Mouse (Mus musculus): Measurements from ENCODE around the gene Aqp3. TPM values are rescaled to one million over a fixed set of nuclear protein-coding genes. Genes with fewer than 3 reads are reported as not detected.
A peak's percentile ranks its signal among the peaks of the same experiment; 100 is the strongest.

The Aqp3 gene
- polyA plus RNA-seq (2014; fragmentation: Nextera tagmentation; extraction: Ambion mirVana): 1.0 and 1.4 TPM in 2 replicates

DNA sequence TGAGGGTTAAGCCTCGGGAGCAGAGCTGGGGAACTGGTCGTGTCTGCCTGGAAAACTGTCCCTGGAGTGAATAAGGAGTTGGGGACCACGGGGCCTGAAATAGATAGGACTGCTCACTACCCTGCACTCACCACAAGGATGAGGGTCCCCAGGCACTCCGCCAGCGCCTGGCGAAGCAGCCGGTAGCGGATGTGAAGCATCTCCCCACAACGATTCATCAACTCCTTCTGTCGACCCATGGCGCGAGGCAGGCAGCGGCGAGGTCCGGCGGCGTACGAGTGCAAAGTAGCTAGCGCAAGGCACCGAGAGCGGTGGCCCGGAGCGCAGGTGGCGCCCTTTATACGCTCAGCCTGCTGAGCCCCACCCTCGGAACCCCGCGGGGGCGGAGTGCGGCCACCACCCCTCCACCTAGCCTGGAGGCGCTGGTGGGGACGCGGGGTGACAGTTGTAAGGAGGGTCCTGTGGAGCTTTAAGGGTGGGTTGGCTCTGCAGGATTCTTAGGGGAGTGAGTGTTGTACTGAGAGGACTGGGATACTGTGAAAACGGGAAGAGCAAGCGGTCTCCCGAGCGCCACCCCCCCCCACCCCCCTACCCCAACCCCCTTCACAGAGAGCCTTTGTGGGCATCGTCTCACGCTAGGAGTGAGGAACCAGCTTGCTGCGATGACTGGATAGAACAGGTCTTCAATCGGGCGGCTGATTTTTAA lies at the start of gene Aqp3:
Gene Aqp3 (minus strand): TSS at position 313 of the 706 bp plus-strand sequence.
- Histone ChIP-seq H3K9me3 (replicated peaks; ENCODE audit: control insufficient read depth, low read length) (no peaks in the 10 kb centered on the region), H3K4me1 (ENCODE audit: control insufficient read depth, insufficient read depth, low read length) (no peaks in the 10 kb centered on the region; the same call in 1 of the 2 replicates), H3K27me3 (ENCODE audit: control insufficient read depth, insufficient read depth, low read length) (peaks cover 18% of the 10 kb centered on the region), H3K36me3 (replicated peaks; ENCODE audit: control insufficient read depth, insufficient read depth, low read depth, low read length) (no peaks in the 10 kb centered on the region), H3K4me2 (ENCODE audit: low read depth, low read length) (peak within 1 kb of the TSS; percentile 91), H3K27ac (replicated peaks; ENCODE audit: low read depth, low read length) (no peak within 1 kb of the TSS), H3K9ac (replicated peaks; ENCODE audit: low read length) (peak within 1 kb of the TSS; percentile 39), H3K4me3 (ENCODE audit: low read depth, low read length) (peak within 1 kb of the TSS; percentile 39)
- peak; percentile 26 for DNase-seq (ENCODE audit: low spot score)
- WGBS: 2% methylated on average over 42 of the region's 42 CpGs
- ATAC-seq (replicated peaks; ENCODE audit: insufficient number of reproducible peaks, low FRiP score, low TSS enrichment, low read depth): 0 out of 2 replicates have a peak, but pooled peaks have one; percentile 8

DNA sequence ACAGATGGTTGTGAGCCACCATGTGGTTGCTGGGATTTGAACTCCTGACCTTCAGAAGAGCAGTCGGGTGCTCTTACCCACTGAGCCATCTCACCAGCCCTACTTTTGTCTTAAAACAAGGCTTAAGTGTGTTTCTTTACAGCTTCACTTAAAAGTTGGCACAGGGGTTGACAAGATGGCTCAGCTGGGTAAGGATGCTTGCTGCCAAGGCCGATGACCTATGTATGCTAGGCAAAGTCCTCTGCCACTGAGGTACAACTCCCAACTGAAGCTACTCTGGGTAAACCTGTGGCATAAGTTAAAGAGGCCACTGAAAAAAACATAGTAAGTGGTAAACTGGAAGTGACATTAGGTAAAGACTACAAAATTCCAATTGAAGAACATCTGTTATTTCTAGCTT lies 44.6 kb upstream of the Aqp3 start:
- 80% methylated on average over 2 of the region's 2 CpGs for WGBS
- H3K9ac ChIP-seq (replicated peaks; ENCODE audit: low read length): no peak overlapping the region
- no peak overlapping the region for H3K4me3 ChIP-seq (ENCODE audit: low read depth, low read length)
- H3K9me3 ChIP-seq (replicated peaks; ENCODE audit: control insufficient read depth, low read length): no peaks in the 10 kb centered on the region
- no peaks in the 10 kb centered on the region for H3K27me3 ChIP-seq (ENCODE audit: control insufficient read depth, insufficient read depth, low read length)
- H3K27ac ChIP-seq (replicated peaks; ENCODE audit: low read depth, low read length): no peak overlapping the region
- ATAC-seq (replicated peaks; ENCODE audit: insufficient number of reproducible peaks, low FRiP score, low TSS enrichment, low read depth) (no peak), DNase-seq (ENCODE audit: low spot score) (no peak)
- peaks cover 2% of the 10 kb centered on the region for H3K36me3 ChIP-seq (replicated peaks; ENCODE audit: control insufficient read depth, insufficient read depth, low read depth, low read length)
- no peak overlapping the region for H3K4me2 ChIP-seq (ENCODE audit: low read depth, low read length)
- no peaks in the 10 kb centered on the region for H3K4me1 ChIP-seq (ENCODE audit: control insufficient read depth, insufficient read depth, low read length)

DNA sequence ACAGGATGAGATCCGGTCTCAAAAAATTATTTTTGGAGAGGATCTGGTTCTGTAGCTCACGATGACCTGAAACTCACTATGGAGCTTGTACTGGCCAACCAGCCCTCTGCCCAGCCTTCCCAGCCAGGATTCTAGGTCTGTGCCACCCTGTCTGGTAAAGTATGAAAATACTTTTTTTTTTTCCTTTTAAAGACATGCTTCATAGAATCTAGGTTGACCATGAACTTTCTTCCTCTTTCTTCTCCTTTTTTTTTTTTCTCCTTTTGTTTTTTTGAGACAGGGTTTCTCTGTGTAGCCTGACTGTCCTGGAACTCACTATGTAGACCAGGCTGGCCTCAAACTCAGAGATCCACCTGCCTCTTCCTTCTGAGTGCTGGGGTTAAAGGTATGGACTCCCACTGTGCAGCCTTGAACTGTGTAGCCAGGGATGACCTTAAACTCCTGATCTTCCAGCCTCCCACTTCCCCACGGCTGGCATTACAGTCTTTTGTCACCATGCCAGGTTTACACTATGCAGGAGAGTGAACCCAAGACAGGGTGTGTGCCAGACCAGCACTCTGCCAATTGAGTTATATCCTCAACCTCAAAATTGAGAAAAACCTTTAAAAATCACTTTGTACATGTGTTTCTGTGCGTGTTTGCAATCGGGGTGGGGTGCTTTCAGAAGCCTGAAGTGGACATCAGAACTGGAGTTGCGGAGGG lies 42.3 kb upstream of the Aqp3 start:
- no peak overlapping the region for H3K27ac ChIP-seq (replicated peaks; ENCODE audit: low read depth, low read length)
- H3K36me3 ChIP-seq (replicated peaks; ENCODE audit: control insufficient read depth, insufficient read depth, low read depth, low read length): peaks cover 2% of the 10 kb centered on the region
- WGBS: 94% methylated on average over 6 of the region's 6 CpGs
- H3K9ac ChIP-seq (replicated peaks; ENCODE audit: low read length): no peak overlapping the region
- no peaks in the 10 kb centered on the region for H3K4me1 ChIP-seq (ENCODE audit: control insufficient read depth, insufficient read depth, low read length)
- DNase-seq (ENCODE audit: low spot score) (no peak), ATAC-seq (replicated peaks; ENCODE audit: insufficient number of reproducible peaks, low FRiP score, low TSS enrichment, low read depth) (no peak)
- H3K4me3 ChIP-seq (ENCODE audit: low read depth, low read length): no peak overlapping the region
- H3K4me2 ChIP-seq (ENCODE audit: low read depth, low read length): no peak overlapping the region
- no peaks in the 10 kb centered on the region for H3K9me3 ChIP-seq (replicated peaks; ENCODE audit: control insufficient read depth, low read length)
- no peaks in the 10 kb centered on the region for H3K27me3 ChIP-seq (ENCODE audit: control insufficient read depth, insufficient read depth, low read length)

DNA sequence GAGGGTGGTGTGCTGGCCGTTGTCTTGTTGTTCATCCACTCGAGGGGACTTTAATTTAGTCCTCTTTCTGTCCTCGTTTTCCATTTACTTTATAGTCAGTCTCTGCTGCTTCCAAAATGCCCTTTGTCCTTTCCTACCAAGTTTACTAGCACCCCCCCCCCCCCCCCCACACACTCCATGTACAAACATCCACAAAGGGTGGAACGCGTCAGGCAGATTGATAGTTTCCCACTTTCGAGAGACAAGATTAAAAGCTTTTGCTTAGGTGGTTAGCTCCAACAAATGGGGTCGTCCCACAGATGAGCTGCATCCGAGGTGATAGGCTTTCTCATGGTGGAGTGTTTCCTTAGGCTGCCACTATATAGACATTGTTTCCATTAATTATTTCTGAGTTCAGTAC lies 38.8 kb upstream of the Aqp3 start:
- Histone ChIP-seq H3K4me2 (ENCODE audit: low read depth, low read length) (peak overlapping the region; percentile 60), H3K36me3 (replicated peaks; ENCODE audit: control insufficient read depth, insufficient read depth, low read depth, low read length) (peaks cover 2% of the 10 kb centered on the region), H3K4me1 (ENCODE audit: control insufficient read depth, insufficient read depth, low read length) (no peaks in the 10 kb centered on the region), H3K9me3 (replicated peaks; ENCODE audit: control insufficient read depth, low read length) (no peaks in the 10 kb centered on the region), H3K27me3 (ENCODE audit: control insufficient read depth, insufficient read depth, low read length) (no peaks in the 10 kb centered on the region), H3K27ac (replicated peaks; ENCODE audit: low read depth, low read length) (peak overlapping the region; percentile 99), H3K4me3 (ENCODE audit: low read depth, low read length) (peak overlapping the region; percentile 94), H3K9ac (replicated peaks; ENCODE audit: low read length) (peak overlapping the region; percentile 99)
- DNase-seq (ENCODE audit: low spot score) (peak; percentile 13), ATAC-seq (replicated peaks; ENCODE audit: insufficient number of reproducible peaks, low FRiP score, low TSS enrichment, low read depth) (no peak)
- 1% methylated on average over 8 of the region's 8 CpGs for WGBS

DNA sequence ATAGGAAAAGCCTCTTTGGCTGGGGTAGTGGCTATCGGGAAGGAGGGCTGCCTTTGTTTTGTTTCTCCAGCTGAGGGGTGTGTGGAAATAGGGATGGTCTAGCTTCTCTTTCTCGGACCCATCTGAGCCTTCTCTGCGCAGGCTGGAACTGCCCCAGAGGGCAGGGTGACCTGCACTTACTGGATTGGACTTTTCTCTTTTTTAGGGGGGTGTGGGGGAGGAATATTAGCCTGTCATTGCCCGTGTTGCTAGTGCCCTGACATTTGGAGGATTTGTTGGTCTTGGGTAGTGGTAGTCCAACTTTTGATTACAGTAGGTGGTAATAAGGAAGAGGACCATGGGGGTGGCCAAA lies 38.4 kb upstream of the Aqp3 start:
- Histone ChIP-seq H3K27me3 (ENCODE audit: control insufficient read depth, insufficient read depth, low read length) (no peaks in the 10 kb centered on the region), H3K36me3 (replicated peaks; ENCODE audit: control insufficient read depth, insufficient read depth, low read depth, low read length) (peaks cover 2% of the 10 kb centered on the region; the same call in 1 of the 2 replicates), H3K9me3 (replicated peaks; ENCODE audit: control insufficient read depth, low read length) (no peaks in the 10 kb centered on the region), H3K4me3 (ENCODE audit: low read depth, low read length) (peak overlapping the region; percentile 94), H3K9ac (replicated peaks; ENCODE audit: low read length) (peak overlapping the region; percentile 99), H3K27ac (replicated peaks; ENCODE audit: low read depth, low read length) (peak overlapping the region; percentile 99), H3K4me1 (ENCODE audit: control insufficient read depth, insufficient read depth, low read length) (no peaks in the 10 kb centered on the region), H3K4me2 (ENCODE audit: low read depth, low read length) (peak overlapping the region; percentile 60)
- ATAC-seq (replicated peaks; ENCODE audit: insufficient number of reproducible peaks, low FRiP score, low TSS enrichment, low read depth) (peak; percentile 30; the same call in 1 of the 2 replicates), DNase-seq (ENCODE audit: low spot score) (no peak)
- 0% methylated on average over 4 of the region's 4 CpGs for whole genome bisulfite sequencing

DNA sequence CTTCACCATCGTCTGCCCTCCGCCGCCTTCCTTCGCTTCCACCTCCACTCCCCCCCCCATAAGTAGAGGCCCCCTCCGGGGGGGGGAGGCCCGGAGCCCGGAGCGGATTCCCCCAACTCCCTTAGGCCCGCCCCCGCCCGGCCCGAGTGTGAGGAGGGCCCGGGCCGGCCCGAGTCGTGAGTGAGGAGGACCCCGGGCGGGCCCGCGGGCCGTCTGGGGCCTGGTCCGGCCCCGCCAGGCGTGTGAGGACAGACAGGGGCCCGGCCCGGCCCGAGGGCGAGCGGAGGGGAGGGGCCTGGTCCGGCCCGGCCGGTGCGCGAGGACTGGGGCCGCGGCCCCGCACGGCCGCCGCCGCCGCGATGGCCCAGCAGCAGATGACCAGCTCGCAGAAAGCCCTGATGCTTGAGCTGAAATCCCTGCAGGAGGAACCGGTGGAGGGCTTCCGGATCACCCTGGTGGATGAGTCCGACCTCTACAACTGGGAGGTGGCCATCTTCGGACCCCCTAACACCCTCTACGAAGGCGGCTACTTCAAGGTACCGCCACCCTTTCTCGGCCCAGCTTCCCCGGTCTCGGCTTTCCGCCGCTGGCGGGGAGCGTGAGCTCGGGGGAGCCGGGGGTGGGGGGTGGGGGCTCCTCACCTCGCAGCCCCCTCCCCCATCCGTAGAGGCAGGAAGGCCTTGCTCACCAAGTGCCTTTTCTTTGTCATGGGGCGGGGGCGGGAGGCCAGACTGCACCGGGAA lies 37.9 kb upstream of the Aqp3 start, which contains the start of gene Ube2r2:
Gene Ube2r2 (plus strand): TSS at position 33 of the 743 bp plus-strand sequence.
- no peaks in the 10 kb centered on the region for H3K9me3 ChIP-seq (replicated peaks; ENCODE audit: control insufficient read depth, low read length)
- DNase-seq (ENCODE audit: low spot score): peak; percentile 78
- H3K27ac ChIP-seq (replicated peaks; ENCODE audit: low read depth, low read length): peak within 1 kb of the TSS; percentile 99
- no peaks in the 10 kb centered on the region for H3K4me1 ChIP-seq (ENCODE audit: control insufficient read depth, insufficient read depth, low read length)
- WGBS: 0% methylated on average over 43 of the region's 65 CpGs
- H3K4me2 ChIP-seq (ENCODE audit: low read depth, low read length): peak within 1 kb of the TSS; percentile 60
- peak; percentile 82 for ATAC-seq (replicated peaks; ENCODE audit: insufficient number of reproducible peaks, low FRiP score, low TSS enrichment, low read depth)
- peak within 1 kb of the TSS; percentile 94 for H3K4me3 ChIP-seq (ENCODE audit: low read depth, low read length)
- H3K27me3 ChIP-seq (ENCODE audit: control insufficient read depth, insufficient read depth, low read length): no peaks in the 10 kb centered on the region
- no peaks in the 10 kb centered on the region; the same call in 1 of the 2 replicates for H3K36me3 ChIP-seq (replicated peaks; ENCODE audit: control insufficient read depth, insufficient read depth, low read depth, low read length)
- peak within 1 kb of the TSS; percentile 99 for H3K9ac ChIP-seq (replicated peaks; ENCODE audit: low read length)

GRCm38 (mm10) chr4:41134935-41135710 lies 37.1 kb upstream of the Aqp3 start:
- Histone ChIP-seq H3K27me3 (ENCODE audit: control insufficient read depth, insufficient read depth, low read length) (no peaks in the 10 kb centered on the region), H3K4me2 (ENCODE audit: low read depth, low read length) (peak overlapping the region; percentile 60)
- 0% methylated on average over 20 of the region's 70 CpGs for WGBS

More at GRCm38 (mm10) chr4:41134935-41135710, 37.1 kb upstream of the Aqp3 start:
- peak overlapping the region; percentile 94 for H3K4me3 ChIP-seq (ENCODE audit: low read depth, low read length)
- H3K9ac ChIP-seq (replicated peaks; ENCODE audit: low read length): peak overlapping the region; percentile 99
- DNase-seq (ENCODE audit: low spot score) (peak; percentile 87), ATAC-seq (replicated peaks; ENCODE audit: insufficient number of reproducible peaks, low FRiP score, low TSS enrichment, low read depth) (peak; percentile 95)
- H3K9me3 ChIP-seq (replicated peaks; ENCODE audit: control insufficient read depth, low read length): no peaks in the 10 kb centered on the region
- H3K4me1 ChIP-seq (ENCODE audit: control insufficient read depth, insufficient read depth, low read length): no peaks in the 10 kb centered on the region
- peak overlapping the region; percentile 99 for H3K27ac ChIP-seq (replicated peaks; ENCODE audit: low read depth, low read length)
- no peaks in the 10 kb centered on the region; the same call in 1 of the 2 replicates for H3K36me3 ChIP-seq (replicated peaks; ENCODE audit: control insufficient read depth, insufficient read depth, low read depth, low read length)

Measured in embryonic facial prominence, embryonic 11.5 days (tissue).